Mouse (Mus musculus) urinary bladder, postnatal 10 days (tissue): Measurements from ENCODE around the gene Lrrtm4.

Source experiments
- DNase-seq: peaks from one replicate; pipeline ENCODE4 v3.0.0; 2022; ENCODE audit warnings: low spot score

The Lrrtm4 gene

GRCm38 (mm10) chr6:80328391-80328790, 309.7 kb downstream of the Lrrtm4 start:
- no peak for DNase-seq

DNA sequence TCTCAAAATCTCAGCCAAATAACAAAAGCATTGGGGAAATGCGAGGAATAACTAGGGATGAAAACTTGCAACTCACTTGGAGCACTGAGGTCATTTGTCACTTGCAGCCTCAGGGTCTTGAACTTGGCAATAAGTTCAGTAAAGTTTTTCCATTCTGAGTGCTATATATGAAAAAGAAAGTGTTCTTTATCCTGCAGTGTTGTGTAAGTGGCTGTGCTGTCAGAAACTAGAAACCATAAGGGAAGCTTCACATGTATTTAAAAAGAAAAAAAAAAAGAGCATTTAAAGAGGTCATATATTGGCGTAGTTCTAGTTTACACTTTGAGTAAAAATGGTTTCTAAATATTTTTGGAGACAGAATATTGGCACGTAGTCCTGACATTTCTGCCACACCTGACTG, 313.1 kb downstream of the Lrrtm4 start:
- DNase-seq, result no peak

DNA sequence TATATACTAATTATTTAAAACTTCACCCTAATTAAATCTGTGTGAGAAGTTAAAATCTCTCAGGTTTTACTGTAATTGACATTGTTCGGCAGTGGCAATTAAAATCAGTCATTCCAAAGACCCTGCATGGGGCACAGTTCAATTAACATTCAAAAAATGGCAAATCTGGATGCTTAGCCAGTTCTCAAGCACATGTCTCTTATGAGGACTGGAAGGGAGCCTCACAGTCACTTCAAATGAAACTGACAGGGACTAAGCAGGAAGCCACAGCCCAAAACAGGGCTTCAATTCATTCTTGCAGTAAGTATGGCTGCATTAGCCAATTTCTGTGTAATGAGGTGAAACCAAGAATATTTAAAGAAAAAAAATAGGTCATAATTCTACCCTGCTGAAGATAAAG, 333.6 kb downstream of the Lrrtm4 start:
- DNase-seq, result no peak

- DNase-seq, result no peak
These were observed 338.4 kb downstream of the Lrrtm4 start for GRCm38 (mm10) chr6:80357092-80357491.

- no peak for DNase-seq
These were observed 344.9 kb downstream of the Lrrtm4 start for GRCm38 (mm10) chr6:80363593-80363992.

DNA sequence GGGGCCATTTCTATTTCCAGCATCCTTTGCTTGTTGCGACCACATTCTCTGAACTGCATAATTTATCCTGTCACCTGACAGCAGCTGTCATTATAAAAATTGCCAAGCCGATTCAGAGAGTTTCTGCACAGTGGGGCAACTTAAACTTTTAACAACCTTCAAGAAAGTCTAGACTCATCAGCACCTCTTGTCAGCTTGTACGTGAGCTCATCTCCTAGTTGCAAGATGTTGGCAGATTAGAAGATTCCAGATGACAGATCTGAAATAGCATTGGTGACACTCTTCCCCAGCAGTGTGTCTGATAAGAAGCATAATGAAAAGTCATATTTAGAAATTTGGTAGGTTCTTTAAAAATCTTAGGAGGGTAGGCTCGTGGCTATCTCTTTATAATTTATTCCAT, 347.9 kb downstream of the Lrrtm4 start:
- no peak for DNase-seq

GRCm38 (mm10) chr6:80389571-80389970, 370.9 kb downstream of the Lrrtm4 start:
- no peak for DNase-seq

DNA sequence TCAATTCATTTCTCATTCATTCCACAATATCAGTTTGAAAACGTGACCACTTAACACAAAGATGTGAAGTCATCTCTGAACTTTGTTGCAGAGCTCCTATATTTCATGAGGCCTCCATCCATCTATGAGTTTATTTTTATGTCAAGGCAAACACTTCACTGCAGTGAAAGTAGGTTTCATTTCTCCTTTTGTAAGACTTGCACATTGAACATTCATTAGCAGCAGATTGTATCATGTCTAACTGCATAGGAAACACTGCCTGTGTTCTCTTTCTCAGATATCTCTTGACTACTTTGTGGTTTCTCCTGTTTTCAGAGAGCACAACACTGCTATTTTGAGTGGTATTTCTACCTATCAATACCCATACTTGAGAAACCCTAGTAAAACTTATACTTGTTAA, 388.1 kb downstream of the Lrrtm4 start:
- no peak for DNase-seq

- DNase-seq, result no peak
These were observed 421.5 kb downstream of the Lrrtm4 start for GRCm38 (mm10) chr6:80440135-80440534.

DNA sequence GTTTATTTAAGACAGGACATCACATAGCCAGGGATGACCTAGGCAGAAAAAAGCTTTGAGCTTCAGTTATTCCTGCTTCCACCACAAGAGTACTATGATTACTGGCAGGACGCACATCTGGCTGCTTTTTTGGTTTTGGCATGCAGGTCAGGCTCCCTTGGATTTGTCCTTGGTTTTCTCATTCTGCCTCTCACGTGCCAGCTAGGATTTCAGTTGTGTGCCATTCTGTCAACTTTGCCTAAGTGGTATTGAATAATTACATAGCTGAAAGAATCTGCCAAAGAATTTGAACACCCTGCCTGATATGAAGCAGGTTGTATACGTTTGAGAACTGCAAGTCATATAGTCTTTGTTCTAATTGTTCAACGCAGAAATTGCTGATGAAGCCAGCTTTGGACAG, 451.9 kb downstream of the Lrrtm4 start:
- DNase-seq, result no peak

DNA sequence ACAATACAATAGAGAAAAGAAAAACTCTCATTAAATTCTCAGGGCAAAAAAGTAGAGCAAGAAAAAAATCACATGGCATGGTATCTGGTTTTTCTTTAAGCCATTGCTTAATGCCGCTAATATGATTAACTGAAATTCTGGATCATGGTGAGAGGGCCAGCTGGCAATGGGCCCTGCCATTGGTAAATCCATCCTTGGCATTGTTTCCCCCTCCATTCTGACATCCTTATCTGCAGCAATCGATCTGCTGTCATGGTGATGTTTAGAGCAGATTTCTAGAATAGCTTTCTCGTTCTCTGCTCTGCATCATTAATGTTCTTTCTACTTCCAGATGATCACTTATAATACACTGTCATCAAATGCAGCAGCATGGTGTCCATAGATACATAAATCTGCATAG, 457.5 kb downstream of the Lrrtm4 start:
- DNase-seq, result no peak

GRCm38 (mm10) chr6:80545017-80545416, 526.3 kb downstream of the Lrrtm4 start:
- DNase-seq, result no peak

- no peak for DNase-seq
These were observed 531.2 kb downstream of the Lrrtm4 start for GRCm38 (mm10) chr6:80549907-80550306.

- DNase-seq, result no peak
These were observed 534.7 kb downstream of the Lrrtm4 start for GRCm38 (mm10) chr6:80553398-80553797.

DNA sequence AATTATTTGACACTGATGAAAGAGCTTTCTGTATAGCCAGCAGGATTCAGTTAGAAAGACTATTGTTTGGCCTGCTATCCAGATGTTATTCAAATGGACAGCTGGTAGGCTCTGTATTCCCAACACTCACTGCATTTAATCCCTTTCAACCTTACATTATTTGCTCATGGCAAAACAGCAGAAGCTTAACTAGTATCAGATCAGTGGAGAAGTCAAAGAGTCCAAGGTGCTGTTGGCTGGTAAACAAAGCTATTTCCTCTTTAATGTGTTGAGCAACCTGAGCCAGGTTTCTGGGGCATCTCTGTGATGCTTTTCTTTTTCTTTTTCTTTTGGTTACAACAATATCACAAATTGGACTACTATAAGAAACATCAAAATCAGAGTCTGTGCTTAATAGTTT, 536.3 kb downstream of the Lrrtm4 start:
- DNase-seq, result no peak

- DNase-seq, result no peak
These were observed 558.5 kb downstream of the Lrrtm4 start for GRCm38 (mm10) chr6:80577227-80577626.

GRCm38 (mm10) chr6:80582225-80582624, 563.5 kb downstream of the Lrrtm4 start:
- DNase-seq, result no peak

DNA sequence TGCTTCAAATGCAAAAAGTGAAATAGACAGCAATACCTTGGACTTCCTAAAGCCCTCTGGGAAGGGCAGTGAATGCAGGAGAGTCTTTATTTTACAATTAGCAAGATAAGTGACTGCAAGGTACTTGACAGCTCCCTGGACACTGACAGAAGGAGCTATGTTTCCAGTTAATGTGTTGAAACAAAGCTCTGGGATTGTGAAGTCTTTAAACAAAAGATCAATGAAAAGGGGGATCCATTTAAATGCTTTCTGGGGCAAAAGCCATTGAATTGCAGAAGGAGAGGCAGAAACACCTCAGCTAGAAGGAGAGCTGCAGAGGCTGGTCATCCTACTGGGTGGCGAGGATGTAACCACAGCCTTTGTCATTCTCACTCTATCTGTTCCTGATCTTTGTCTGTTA, 571.1 kb downstream of the Lrrtm4 start:
- no peak for DNase-seq

DNA sequence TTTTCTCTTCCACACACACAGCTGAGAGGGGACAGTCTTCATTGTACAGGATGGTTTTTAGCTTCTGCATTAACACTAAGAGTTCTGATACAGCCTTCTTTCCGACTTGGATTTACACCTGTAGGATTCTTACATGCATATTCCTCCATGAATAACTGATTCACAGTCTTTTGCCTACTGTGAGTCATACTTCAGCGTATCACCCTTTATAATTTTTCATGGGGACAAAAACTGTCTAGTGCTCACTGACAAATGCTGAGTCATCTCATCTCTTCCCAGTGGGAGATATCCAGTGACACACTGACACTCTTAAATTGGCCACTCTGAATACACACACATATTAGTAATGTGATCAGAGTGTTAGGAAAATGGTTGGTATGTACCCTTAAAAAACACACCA, 600.8 kb downstream of the Lrrtm4 start:
- DNase-seq, result no peak

- DNase-seq, result no peak
These were observed 604.1 kb downstream of the Lrrtm4 start for GRCm38 (mm10) chr6:80622676-80623334.

DNA sequence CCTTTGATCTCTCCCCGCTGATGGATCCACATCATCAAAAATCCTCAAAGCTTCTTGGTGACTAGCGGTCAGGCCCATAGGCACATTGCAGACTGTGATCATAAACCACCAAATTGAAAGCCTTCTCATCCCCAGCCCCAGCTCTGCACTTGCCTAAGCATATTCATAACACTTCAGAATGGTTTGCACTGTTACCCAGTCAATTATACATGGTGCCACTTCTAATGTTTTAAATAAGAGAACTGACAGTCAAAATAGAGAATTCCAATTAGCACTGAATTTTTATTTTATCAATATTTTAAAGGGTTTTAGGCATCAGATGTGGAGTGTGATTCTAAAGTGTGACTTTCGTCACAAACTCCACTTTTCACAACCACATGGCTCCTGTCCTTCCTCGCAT, 606.8 kb downstream of the Lrrtm4 start:
- DNase-seq, result no peak

DNA sequence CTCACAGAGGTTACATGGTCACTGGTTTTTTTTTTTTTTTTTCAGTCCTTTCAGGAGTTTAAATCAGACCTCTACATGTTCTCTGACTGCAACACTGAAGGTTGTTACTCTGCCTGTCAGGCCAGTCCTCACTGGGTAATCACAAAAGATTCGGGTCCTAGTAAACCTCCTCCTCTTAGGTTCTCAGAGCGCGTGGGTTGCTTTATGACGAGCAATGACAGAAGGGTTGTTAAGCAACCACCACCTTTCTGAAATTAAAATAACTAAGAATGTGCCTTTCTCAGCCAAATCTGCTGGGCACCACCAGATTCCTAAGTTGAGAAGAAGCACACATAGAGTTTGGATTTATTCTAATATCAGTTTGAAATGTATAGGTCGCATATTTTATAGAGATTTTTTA, 644.1 kb downstream of the Lrrtm4 start:
- no peak for DNase-seq

DNA sequence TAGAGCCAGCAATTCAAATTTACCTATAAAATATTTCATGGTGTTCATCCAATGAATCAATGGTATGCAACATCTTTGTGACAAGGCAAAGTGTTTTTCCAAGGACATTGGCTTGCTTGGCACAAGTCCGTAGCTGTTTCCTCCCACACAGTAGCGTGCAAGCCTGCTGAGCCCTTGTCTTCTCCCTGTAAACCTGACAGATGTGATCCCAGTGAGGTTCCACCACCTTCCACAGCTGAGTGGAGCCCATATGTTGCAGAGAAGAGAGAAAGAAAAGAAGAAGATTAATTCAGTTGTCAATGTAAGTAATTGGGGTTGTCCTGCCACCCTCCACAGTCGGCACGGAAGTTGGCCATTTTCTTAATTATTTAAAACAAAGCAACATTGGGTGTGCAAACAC, 645.4 kb downstream of the Lrrtm4 start:
- no peak for DNase-seq

DNA sequence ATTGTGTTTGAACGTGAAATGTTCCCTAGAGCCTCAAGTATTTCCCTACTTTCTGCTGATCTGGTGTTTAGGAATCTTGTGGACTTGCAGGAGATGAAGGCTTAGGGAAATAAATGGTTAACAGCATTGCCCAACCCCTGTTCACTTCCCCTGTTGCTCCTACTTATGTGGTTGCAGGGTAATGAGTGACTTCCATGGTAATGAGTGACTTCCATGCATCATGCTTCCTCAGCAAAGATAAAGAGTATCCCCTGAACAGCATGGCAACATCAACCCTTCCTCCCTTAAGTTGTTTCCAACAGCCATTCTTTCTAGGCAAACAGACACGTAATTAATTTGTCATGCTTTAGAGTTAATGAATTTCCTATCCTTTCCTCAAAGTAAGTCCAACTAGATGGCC, 685.5 kb downstream of the Lrrtm4 start:
- no peak for DNase-seq

GRCm38 (mm10) chr6:80720468-80720867, 701.8 kb downstream of the Lrrtm4 start:
- DNase-seq, result no peak
